Mouse (Mus musculus) kidney, postnatal 0 days (tissue): ENCODE results near the gene Gm7029. TPM values are rescaled to one million over a fixed set of nuclear protein-coding genes. Genes with fewer than 3 reads are reported as not detected.
"Not testable (repeated sequence)": the region's sequence is repeated elsewhere in the genome, so short reads cannot be mapped to it uniquely, and the experiment has no call there.

Experiments used
- ATAC-seq: fragments of 200-750 bp; cut with Nextera tagmentation; replicated peaks from 2 replicates; pipeline ENCODE4 v1.8.0; 2017; ENCODE audit warnings: low read depth, moderate number of reproducible peaks, moderate TSS enrichment, moderate library complexity; ENCODE audit not compliant: low FRiP score
- DNase-seq: peaks from one replicate; pipeline ENCODE4 v3.0.0-alpha.2; 2016; ENCODE audit warnings: low spot score
- H3K27ac ChIP-seq: fragments of 300-500 bp; sonication (generic); 2 replicates; pipeline ENCODE4 v1.5.1; 2014; ENCODE audit warnings: mild to moderate bottlenecking
- H3K27me3 ChIP-seq: fragments of 300-500 bp; sonication (generic); 2 replicates; pipeline ENCODE4 v1.6.1; 2014; ENCODE audit warnings: low read length, mixed read lengths; ENCODE audit not compliant: insufficient read depth
- H3K36me3 ChIP-seq: fragments of 300-500 bp; sonication (generic); 2 replicates; pipeline ENCODE4 v1.6.1; 2014; ENCODE audit warnings: low read length, mixed read lengths; ENCODE audit not compliant: insufficient read depth
- H3K4me1 ChIP-seq: fragments of 300-500 bp; sonication (generic); replicated peaks from 2 replicates; pipeline ENCODE4 v1.6.1; 2014; ENCODE audit warnings: antibody characterized with exemption, low read length, mixed read lengths; ENCODE audit not compliant: insufficient read depth
- H3K4me2 ChIP-seq: fragments of 300-500 bp; sonication (generic); 2 replicates; pipeline ENCODE4 v1.6.1; 2014; ENCODE audit warnings: mild to moderate bottlenecking, low read length, moderate library complexity, mixed read lengths
- H3K4me3 ChIP-seq: fragments of 300-500 bp; sonication (generic); replicated peaks from 2 replicates; pipeline ENCODE4 v1.5.1; 2014; ENCODE audit warnings: low read depth, low read length
- H3K9ac ChIP-seq: fragments of 300-500 bp; sonication (generic); 2 replicates; pipeline ENCODE4 v1.6.1; 2014; ENCODE audit warnings: low read depth, low read length
- H3K9me3 ChIP-seq: fragments of 300-500 bp; sonication (generic); replicated peaks from 2 replicates; pipeline ENCODE4 v1.6.1; 2016; ENCODE audit warnings: low read length, inconsistent platforms, mixed read lengths
- CTCF ChIP-seq: IDR thresholded peaks from 2 replicates; pipeline ENCODE4 v1.5.1; 2016; ENCODE audit warnings: antibody characterized with exemption, low read depth, mild to moderate bottlenecking, moderate library complexity
- WGBS: fragments of 180-500 bp; shearing (Covaris S2); extraction: QIAGEN DNeasy Blood & Tissue Kit; methylation state at CpG from one replicate; pipeline ENCODE4 v1.1.7; 2014; 5-methylcytosine and 5-hydroxymethylcytosine counted together
- polyA plus RNA-seq: library from polyadenylated mRNA; unstranded; fragments of >200 nt; fragmentation: Nextera tagmentation; extraction: Ambion mirVana; gene quantifications from 2 replicates; pipeline ENCODE4 v1.2.1, GENCODE M21; 2015

The Gm7029 gene
- polyA plus RNA-seq, 1 experiment from 2014 or later: not detected

DNA sequence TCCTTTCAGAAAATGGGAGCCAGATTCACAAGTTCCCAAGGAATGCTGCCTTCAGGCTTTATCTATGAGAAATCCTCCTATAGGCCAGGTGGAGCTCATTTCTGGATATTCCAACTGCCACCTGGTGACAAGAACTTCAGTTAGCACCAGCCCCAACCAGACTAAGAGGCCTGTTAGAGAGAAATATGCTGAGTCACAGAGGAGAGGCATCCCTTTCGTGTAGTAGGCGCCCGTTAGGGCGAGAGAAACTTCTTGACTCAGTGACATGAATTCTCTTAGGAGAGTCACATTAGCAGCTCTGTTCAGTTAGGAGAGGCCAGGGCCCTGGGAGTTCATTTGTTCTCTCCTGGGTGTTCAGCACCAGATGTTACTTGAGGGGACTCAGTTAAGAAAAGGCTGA, 26.0 kb downstream of the Gm7029 start:
- Histone ChIP-seq H3K4me1 (no peaks in the 10 kb centered on the region), H3K9me3 (no peaks in the 10 kb centered on the region), H3K27ac (no peak overlapping the region), H3K36me3 (no peaks in the 10 kb centered on the region), H3K9ac (no peak overlapping the region), H3K4me2 (no peak overlapping the region), H3K27me3 (no peaks in the 10 kb centered on the region), H3K4me3 (no peak overlapping the region)
- DNase-seq (no peak), ATAC-seq (no peak)
- WGBS: 79% methylated on average over 4 of the region's 4 CpGs
- TF ChIP-seq CTCF: no peak

DNA sequence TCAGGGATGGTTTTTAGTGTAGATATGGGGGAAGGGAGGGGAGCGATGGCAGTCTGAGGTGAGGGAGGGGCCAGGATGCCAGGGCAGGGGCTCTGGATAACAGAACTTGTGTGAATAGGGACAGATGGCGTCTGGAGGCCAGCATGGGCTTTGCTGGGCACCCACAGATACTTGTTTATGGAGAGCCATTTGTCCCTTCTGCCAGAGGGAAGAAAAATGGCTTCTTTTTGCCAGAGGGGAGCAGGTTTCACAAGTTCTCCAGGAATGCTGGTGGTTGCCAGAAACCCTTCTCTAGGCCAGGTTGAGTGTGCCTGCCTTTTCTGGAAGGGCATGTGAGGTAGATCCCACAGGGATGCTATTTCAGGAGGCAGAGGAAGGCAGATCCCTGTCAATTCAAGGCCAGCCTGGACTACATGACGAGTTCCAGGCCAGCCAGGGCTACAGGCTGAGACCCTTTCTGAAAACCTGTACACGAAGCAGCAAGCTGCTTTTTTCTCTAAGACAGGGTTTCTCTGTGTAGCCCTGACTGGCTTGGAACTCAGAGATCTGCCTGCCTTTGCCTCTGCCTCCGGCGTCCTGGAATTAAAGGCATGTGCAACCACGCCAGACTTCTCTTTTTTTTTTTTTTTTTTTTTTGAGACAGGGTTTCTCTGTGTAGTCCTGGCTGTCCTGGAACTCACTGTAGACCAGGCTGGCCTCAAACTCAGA, 26.8 kb downstream of the Gm7029 start:
- ATAC-seq: no peak
- Histone ChIP-seq H3K27ac (no peak overlapping the region), H3K9me3 (no peaks in the 10 kb centered on the region), H3K4me1 (no peaks in the 10 kb centered on the region), H3K9ac (no peak overlapping the region), H3K36me3 (no peaks in the 10 kb centered on the region), H3K4me3 (no peak overlapping the region), H3K27me3 (no peaks in the 10 kb centered on the region), H3K4me2 (no peak overlapping the region)
- WGBS: 63% methylated on average over 7 of the region's 7 CpGs
- TF ChIP-seq CTCF: no peak
- DNase-seq: no peak

DNA sequence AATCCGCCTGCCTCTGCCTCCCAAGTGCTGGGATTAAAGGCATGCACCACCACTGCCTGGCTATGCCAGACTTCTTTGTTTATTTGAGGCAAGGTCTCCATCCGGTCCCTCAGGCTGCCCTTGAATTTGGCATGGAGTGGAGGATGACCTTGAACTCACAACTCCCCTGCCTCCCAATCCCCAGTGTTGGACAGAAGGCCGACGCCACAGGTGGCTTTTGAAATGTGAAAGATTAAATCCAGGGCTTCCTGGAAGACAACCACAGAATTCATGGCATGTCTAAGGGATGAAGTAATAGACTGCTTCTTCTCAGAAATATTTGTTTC, 27.3 kb downstream of the Gm7029 start:
- DNase-seq (no peak), ATAC-seq (no peak)
- TF ChIP-seq CTCF: no peak
- Histone ChIP-seq H3K36me3 (no peaks in the 10 kb centered on the region), H3K9me3 (no peaks in the 10 kb centered on the region), H3K4me3 (no peak overlapping the region), H3K9ac (no peak overlapping the region), H3K27ac (no peak overlapping the region), H3K4me1 (no peaks in the 10 kb centered on the region), H3K27me3 (no peaks in the 10 kb centered on the region), H3K4me2 (no peak overlapping the region)
- WGBS: 85% methylated on average over 4 of the region's 4 CpGs

- DNase-seq: no peak
- 67% methylated on average over 4 of the region's 4 CpGs for WGBS
- no peaks in the 10 kb centered on the region for H3K27me3 ChIP-seq
Measured at GRCm38 (mm10) chr17:33901653-33902052, 28.0 kb downstream of the Gm7029 start.

DNA sequence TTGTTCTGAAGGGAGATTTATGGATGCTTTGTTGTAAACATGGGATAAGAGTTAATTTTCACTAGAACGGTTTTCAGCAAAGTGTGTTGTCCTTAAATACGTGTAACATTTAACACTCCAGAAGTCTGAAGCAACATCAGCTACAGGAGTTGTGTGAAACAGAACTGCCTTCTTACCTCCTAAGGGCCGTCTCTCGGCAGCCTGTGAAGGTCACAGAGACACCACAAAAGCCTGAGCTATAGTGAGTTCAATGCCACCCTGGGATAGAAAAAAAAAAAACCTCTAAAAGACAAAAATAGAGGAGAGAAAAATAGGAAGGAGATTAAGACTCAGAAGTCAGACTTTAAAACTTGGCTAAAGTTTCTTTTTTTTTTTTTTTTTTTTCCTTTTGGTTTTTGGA, 28.4 kb downstream of the Gm7029 start:
- Histone ChIP-seq H3K9me3 (no peaks in the 10 kb centered on the region), H3K4me2 (no peak overlapping the region), H3K9ac (no peak overlapping the region), H3K27ac (no peak overlapping the region), H3K4me3 (no peak overlapping the region), H3K27me3 (no peaks in the 10 kb centered on the region), H3K4me1 (no peaks in the 10 kb centered on the region), H3K36me3 (no peaks in the 10 kb centered on the region)
- no peak for ATAC-seq
- no peak for DNase-seq
- 20% methylated on average over 4 of the region's 4 CpGs for WGBS
- no peak for TF ChIP-seq CTCF

More at GRCm38 (mm10) chr17:33901653-33902052, 28.0 kb downstream of the Gm7029 start:
- no peaks in the 10 kb centered on the region for H3K9me3 ChIP-seq
- no peaks in the 10 kb centered on the region for H3K4me1 ChIP-seq
- H3K4me2 ChIP-seq: no peak overlapping the region
- no peak overlapping the region for H3K9ac ChIP-seq
- no peak for TF ChIP-seq CTCF
- no peaks in the 10 kb centered on the region for H3K36me3 ChIP-seq
- no peak for ATAC-seq
- H3K4me3 ChIP-seq: no peak overlapping the region
- H3K27ac ChIP-seq: no peak overlapping the region

- no peaks in the 10 kb centered on the region for H3K27me3 ChIP-seq
- H3K9me3 ChIP-seq: no peaks in the 10 kb centered on the region
- no peak overlapping the region for H3K4me2 ChIP-seq
- 74% methylated on average over 7 of the region's 7 CpGs for WGBS
- no peaks in the 10 kb centered on the region for H3K36me3 ChIP-seq
- ATAC-seq: no peak
- no peak for TF ChIP-seq CTCF
- no peaks in the 10 kb centered on the region for H3K4me1 ChIP-seq
- no peak for DNase-seq
- H3K4me3 ChIP-seq: no peak overlapping the region
- no peak overlapping the region for H3K9ac ChIP-seq
- no peak overlapping the region for H3K27ac ChIP-seq
Measured at GRCm38 (mm10) chr17:33902491-33902890, 28.9 kb downstream of the Gm7029 start.

GRCm38 (mm10) chr17:33903911-33904651, 30.4 kb downstream of the Gm7029 start:
- not testable (repeated sequence) for DNase-seq, H3K9me3 ChIP-seq, H3K36me3 ChIP-seq, H3K4me2 ChIP-seq, H3K27me3 ChIP-seq, H3K4me3 ChIP-seq, H3K27ac ChIP-seq, ATAC-seq, H3K9ac ChIP-seq, H3K4me1 ChIP-seq
- WGBS: 63% methylated on average over 6 of the region's 6 CpGs

DNA sequence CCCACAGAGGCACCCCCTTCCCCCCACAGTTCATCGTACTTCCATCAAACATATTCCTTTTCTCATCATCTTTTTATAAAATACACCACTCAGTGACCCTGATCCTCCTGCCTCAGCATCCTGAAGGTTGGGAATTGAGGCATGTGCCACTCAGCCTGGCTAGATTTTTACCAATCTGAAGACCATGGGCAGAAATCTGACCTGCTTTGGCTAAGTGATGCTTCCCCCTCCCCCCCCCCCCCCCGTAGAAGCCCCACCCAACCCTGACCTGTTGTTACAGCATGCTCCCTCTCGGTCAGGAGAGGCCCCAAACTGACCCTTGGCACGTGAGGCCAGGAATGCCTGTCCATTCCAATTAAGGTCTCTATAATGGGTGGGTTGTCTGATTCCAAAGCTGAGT, 31.2 kb downstream of the Gm7029 start, which contains the start of gene Platr17:
Platr17 (plus strand) TSS at position 301 of the 400 bp plus-strand sequence.
- not testable (repeated sequence) for ATAC-seq, H3K4me3 ChIP-seq, H3K4me1 ChIP-seq, H3K9me3 ChIP-seq, DNase-seq, H3K27ac ChIP-seq, H3K4me2 ChIP-seq, H3K36me3 ChIP-seq, H3K9ac ChIP-seq, H3K27me3 ChIP-seq
- WGBS: 41% methylated on average over 3 of the region's 4 CpGs
